Mouse (Mus musculus): ENCODE measurements around the gene Nutm1.
"Not testable (repeated sequence)": the region's sequence is repeated elsewhere in the genome, so short reads cannot be mapped to it uniquely, and the experiment has no call there.

Gene Nutm1

GRCm38 (mm10) chr2:112259241-112259962 lies at the start of gene Nutm1:
Gene Nutm1 (minus strand): TSS chr2:112259291.
- DNase-seq (ENCODE audit: extremely low read depth, low read depth, low spot score), result no peak

- DNase-seq (ENCODE audit: extremely low read depth, low read depth, low spot score), result no peak
These were observed 49.6 kb upstream of the Nutm1 start for GRCm38 (mm10) chr2:112308671-112309070.

- DNase-seq (ENCODE audit: extremely low read depth, low read depth, low spot score), result no peak
These were observed 39.1 kb upstream of the Nutm1 start for GRCm38 (mm10) chr2:112298221-112298620.

GRCm38 (mm10) chr2:112296211-112296610 lies 37.1 kb upstream of the Nutm1 start:
- no peak for DNase-seq (ENCODE audit: extremely low read depth, low read depth, low spot score)

- no peak for DNase-seq (ENCODE audit: extremely low read depth, low read depth, low spot score)
These were observed 33.7 kb upstream of the Nutm1 start for GRCm38 (mm10) chr2:112292823-112293222.

- DNase-seq (ENCODE audit: extremely low read depth, low read depth, low spot score), result no peak
These were observed 30.4 kb upstream of the Nutm1 start for GRCm38 (mm10) chr2:112289507-112289906.

GRCm38 (mm10) chr2:112287059-112287458 lies 28.0 kb upstream of the Nutm1 start:
- DNase-seq (ENCODE audit: extremely low read depth, low read depth, low spot score), result no peak

GRCm38 (mm10) chr2:112286062-112286461 lies 27.0 kb upstream of the Nutm1 start:
- not testable (repeated sequence) for DNase-seq (ENCODE audit: extremely low read depth, low read depth, low spot score)

GRCm38 (mm10) chr2:112285031-112285390 lies 25.9 kb upstream of the Nutm1 start:
- DNase-seq (ENCODE audit: extremely low read depth, low read depth, low spot score), result no peak

- DNase-seq (ENCODE audit: extremely low read depth, low read depth, low spot score), result no peak
These were observed 25.4 kb upstream of the Nutm1 start for GRCm38 (mm10) chr2:112284363-112285030.

- no peak for DNase-seq (ENCODE audit: extremely low read depth, low read depth, low spot score)
These were observed 23.8 kb upstream of the Nutm1 start for GRCm38 (mm10) chr2:112282846-112283245.

- DNase-seq (ENCODE audit: extremely low read depth, low read depth, low spot score), result no peak
These were observed 17.8 kb upstream of the Nutm1 start for GRCm38 (mm10) chr2:112276870-112277269.

- DNase-seq (ENCODE audit: extremely low read depth, low read depth, low spot score), result no peak
These were observed 14.4 kb upstream of the Nutm1 start for GRCm38 (mm10) chr2:112273474-112273873.

- no peak for DNase-seq (ENCODE audit: extremely low read depth, low read depth, low spot score)
These were observed 13.8 kb upstream of the Nutm1 start for GRCm38 (mm10) chr2:112272909-112273308.

- DNase-seq (ENCODE audit: extremely low read depth, low read depth, low spot score), result no peak
These were observed 10.9 kb upstream of the Nutm1 start for GRCm38 (mm10) chr2:112270011-112270410.

- DNase-seq (ENCODE audit: extremely low read depth, low read depth, low spot score), result no peak
These were observed 8.6 kb upstream of the Nutm1 start for GRCm38 (mm10) chr2:112267547-112268269.

- no peak for DNase-seq (ENCODE audit: extremely low read depth, low read depth, low spot score)
These were observed 7.7 kb upstream of the Nutm1 start for GRCm38 (mm10) chr2:112266780-112267179.

- DNase-seq (ENCODE audit: extremely low read depth, low read depth, low spot score), result no peak
These were observed 7.1 kb upstream of the Nutm1 start, which contains the start of gene Gm21985 for GRCm38 (mm10) chr2:112266242-112266592. Gene Gm21985 (plus strand): TSS chr2:112266314.

GRCm38 (mm10) chr2:112265448-112266241 lies 6.6 kb upstream of the Nutm1 start, which contains the start of gene Slc12a6:
Gene Slc12a6 (plus strand): TSS chr2:112265825.
- DNase-seq (ENCODE audit: extremely low read depth, low read depth, low spot score), result no peak

GRCm38 (mm10) chr2:112264364-112264763 lies 5.3 kb upstream of the Nutm1 start:
- DNase-seq (ENCODE audit: extremely low read depth, low read depth, low spot score), result no peak

GRCm38 (mm10) chr2:112262779-112263295 lies 3.7 kb upstream of the Nutm1 start:
- DNase-seq (ENCODE audit: extremely low read depth, low read depth, low spot score), result no peak
